Mouse (Mus musculus) erythroblast, embryonic 14.5 days (primary cell): ENCODE data around the gene Eri3.

ENCODE experiments used
- GATA1 ChIP-seq: IDR thresholded peaks from 2 replicates; pipeline ENCODE4 v1.6.1; 2012; ENCODE audit warnings: low read length, inconsistent platforms, mixed read lengths
- TAL1 ChIP-seq: IDR thresholded peaks from 3 replicates; pipeline ENCODE4 v1.6.1; 2012; ENCODE audit warnings: low read length, inconsistent platforms, mixed read lengths

DNA sequence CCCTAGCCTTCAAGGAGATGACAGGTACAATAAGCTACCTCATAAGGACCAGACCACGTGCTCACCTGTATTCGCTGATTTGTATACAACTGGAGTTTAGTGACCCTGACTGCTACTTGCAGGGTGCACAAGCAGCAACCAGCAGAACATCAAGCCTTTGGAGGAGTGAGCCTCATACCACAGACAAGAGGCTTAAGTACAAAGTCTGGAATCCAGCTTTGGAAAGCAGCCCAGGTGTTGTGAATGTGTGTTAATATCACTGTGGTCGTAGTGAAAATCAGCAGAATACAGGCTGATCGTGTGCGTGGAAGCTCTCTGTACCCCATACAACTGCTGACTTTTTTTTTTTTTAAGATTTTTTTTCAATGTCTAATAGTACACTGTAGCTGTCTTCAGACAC, 109.8 kb downstream of the Eri3 start:
- no peak for TF ChIP-seq GATA1
- TF ChIP-seq TAL1 = no peak
